In genomic region chr9:108572321-108572720, GRCm38 (mm10) we compare ENCODE assay signal across 24 mouse cellular contexts.
"Had no signal": no experiment of that assay in that cellular context is flagged by ENCODE, and none has a peak within 500 bp of the region (broad histone marks: within the 10 kb centered on the region; RNA-seq: fewer than 3 reads in every experiment).

No protein-coding gene starts in this region.

- H3K9me3 ChIP-seq: heart, embryonic 12.5 days; hindbrain, embryonic 10.5 days; hindbrain, embryonic 12.5 days; intestine, embryonic 15.5 days; limb, embryonic 10.5 days; limb, embryonic 12.5 days; liver, embryonic 12.5 days had no signal

- ATAC-seq: hindbrain, embryonic 16.5 days; inflammation-experienced regulatory T-cells, adult 6 months; intestine, embryonic 15.5 days; intestine, postnatal 0 days; liver, embryonic 12.5 days had no signal

- H3K4me2 ChIP-seq: heart, embryonic 12.5 days; hindbrain, embryonic 12.5 days; hindbrain, embryonic 14.5 days; intestine, embryonic 15.5 days; limb, embryonic 12.5 days; liver, embryonic 12.5 days had no signal

- H3K4me3 ChIP-seq: heart, adult 2 months; heart, embryonic 12.5 days; hindbrain, embryonic 10.5 days; hindbrain, embryonic 12.5 days; intestine, embryonic 15.5 days; layer of hippocampus, adult 2 months; left cerebral cortex, adult 2 months; limb, embryonic 10.5 days; limb, embryonic 12.5 days; liver, embryonic 12.5 days had no signal

- H3K9ac ChIP-seq: heart, embryonic 12.5 days; hindbrain, embryonic 12.5 days; hindbrain, embryonic 14.5 days; intestine, embryonic 15.5 days; limb, embryonic 12.5 days; liver, embryonic 12.5 days; liver, embryonic 14.5 days had no signal

- DNase-seq: gastrocnemius, postnatal 10 days; gastrocnemius, postnatal 25 days; heart, postnatal 10 days; heart, postnatal 4 days; kidney, adult 18-20 months; kidney, adult 8-10 months; kidney, postnatal 10 days; kidney, postnatal 4 days; liver had no signal

- H3K27me3 ChIP-seq: heart, embryonic 12.5 days; hindbrain, embryonic 12.5 days; intestine, embryonic 15.5 days; limb, embryonic 12.5 days; liver, embryonic 12.5 days had no signal

- H3K27ac ChIP-seq: heart, adult 2 months; hindbrain, embryonic 10.5 days; hindbrain, embryonic 12.5 days; hindbrain, embryonic 14.5 days; intestine, embryonic 15.5 days; layer of hippocampus, adult 2 months; left cerebral cortex, adult 2 months; limb, embryonic 10.5 days; limb, embryonic 12.5 days; liver, embryonic 12.5 days; liver, embryonic 14.5 days had no signal
